Mouse (Mus musculus) forelimb bud, embryonic 11.5 days (tissue): ENCODE measurements around the gene Olfr1216.
"Not testable (repeated sequence)": the region's sequence is repeated elsewhere in the genome, so short reads cannot be mapped to it uniquely, and the experiment has no call there.

ENCODE experiments used
- DNase-seq: peaks from one replicate; pipeline ENCODE4 v3.0.0-alpha.2; 2012; ENCODE audit warnings: low read depth, low spot score

Gene Olfr1216

GRCm38 (mm10) chr2:89018240-89018639, at the start of gene Olfr1216:
Gene Olfr1216 (minus strand): TSS chr2:89018340.
- DNase-seq, result no peak

- DNase-seq, result no peak
Observed at GRCm38 (mm10) chr2:89061087-89061486, 42.9 kb upstream of the Olfr1216 start, which contains the start of gene Olfr1218. Gene Olfr1218 (minus strand): TSS chr2:89061187.

- no peak for DNase-seq
Observed at GRCm38 (mm10) chr2:89031965-89032364, 13.8 kb upstream of the Olfr1216 start, which contains the start of gene Olfr1217. Gene Olfr1217 (minus strand): TSS chr2:89032065.

- DNase-seq, result not testable (repeated sequence)
Observed at GRCm38 (mm10) chr2:89021436-89021835, 3.3 kb upstream of the Olfr1216 start.

GRCm38 (mm10) chr2:89006873-89007272, 11.3 kb downstream of the Olfr1216 start, which contains the start of gene Olfr1215:
Gene Olfr1215 (minus strand): TSS chr2:89006973.
- DNase-seq, result no peak

GRCm38 (mm10) chr2:88992553-88992952, 25.6 kb downstream of the Olfr1216 start, which contains the start of gene Olfr1214:
Gene Olfr1214 (minus strand): TSS chr2:88992653.
- DNase-seq, result no peak

- DNase-seq, result no peak
Observed at GRCm38 (mm10) chr2:88980181-88980580, 38.0 kb downstream of the Olfr1216 start, which contains the start of gene Gm13762. Gene Gm13762 (minus strand): TSS chr2:88980281.
